Mouse (Mus musculus) left cerebral cortex, adult 11 months (tissue): ENCODE results near the gene Nav2.

Source experiments
- DNase-seq: peaks from one replicate; pipeline ENCODE4 v3.0.0; 2022; ENCODE audit warnings: low spot score

Gene Nav2

DNA sequence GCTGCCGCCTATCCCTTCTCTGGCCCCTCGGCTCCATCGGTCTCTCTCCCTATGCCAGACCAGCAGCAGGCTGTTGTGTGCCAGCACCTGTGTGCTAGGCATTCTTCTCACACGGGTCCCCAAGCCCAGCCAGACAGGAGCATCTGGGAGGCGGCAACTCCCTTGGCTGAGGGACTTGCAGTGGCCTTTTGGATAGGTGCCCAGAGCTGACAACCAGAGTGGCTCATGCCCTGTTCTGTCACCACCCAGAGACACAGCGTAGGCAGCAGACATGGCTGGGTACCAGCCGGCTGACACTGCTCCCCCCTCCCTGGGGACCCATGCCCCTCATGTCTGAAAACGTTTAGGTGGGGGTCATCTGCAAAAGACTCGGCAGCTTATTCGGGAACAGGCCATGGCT, 146.8 kb downstream of the Nav2 start:
- DNase-seq: no peak

DNA sequence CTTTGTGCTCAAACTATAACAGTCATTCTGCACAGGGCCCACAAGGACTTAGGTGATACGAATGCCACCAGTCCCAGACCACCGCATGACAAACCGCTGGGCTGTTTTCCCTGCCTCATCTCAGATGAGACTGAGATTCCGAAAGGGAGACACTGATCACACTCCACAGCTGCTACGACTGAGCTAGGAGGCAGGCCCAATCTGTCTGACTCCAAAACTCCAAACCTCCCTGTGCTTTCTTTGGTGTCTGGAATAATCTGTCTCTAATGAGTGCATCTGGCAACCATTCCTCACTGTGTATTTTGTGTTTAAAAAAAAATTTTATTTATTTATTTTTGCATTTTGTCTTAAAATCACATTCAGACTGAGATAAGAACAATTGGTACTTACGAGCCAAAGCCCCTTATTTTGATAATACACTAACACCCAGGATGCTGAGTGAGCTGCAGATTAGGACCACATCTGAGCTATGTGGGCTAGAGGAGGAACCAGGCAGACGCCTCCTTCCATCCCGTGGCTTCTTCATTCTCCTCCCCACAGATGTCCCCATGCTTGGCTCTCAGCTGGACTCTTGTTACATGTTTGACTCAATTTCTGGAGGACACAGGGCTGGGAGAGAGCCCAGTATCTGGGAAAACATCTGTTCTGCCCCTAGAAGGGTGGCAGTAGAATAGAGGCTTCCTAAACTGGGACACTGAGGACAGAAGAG, 149.9 kb downstream of the Nav2 start:
- DNase-seq: no peak

DNA sequence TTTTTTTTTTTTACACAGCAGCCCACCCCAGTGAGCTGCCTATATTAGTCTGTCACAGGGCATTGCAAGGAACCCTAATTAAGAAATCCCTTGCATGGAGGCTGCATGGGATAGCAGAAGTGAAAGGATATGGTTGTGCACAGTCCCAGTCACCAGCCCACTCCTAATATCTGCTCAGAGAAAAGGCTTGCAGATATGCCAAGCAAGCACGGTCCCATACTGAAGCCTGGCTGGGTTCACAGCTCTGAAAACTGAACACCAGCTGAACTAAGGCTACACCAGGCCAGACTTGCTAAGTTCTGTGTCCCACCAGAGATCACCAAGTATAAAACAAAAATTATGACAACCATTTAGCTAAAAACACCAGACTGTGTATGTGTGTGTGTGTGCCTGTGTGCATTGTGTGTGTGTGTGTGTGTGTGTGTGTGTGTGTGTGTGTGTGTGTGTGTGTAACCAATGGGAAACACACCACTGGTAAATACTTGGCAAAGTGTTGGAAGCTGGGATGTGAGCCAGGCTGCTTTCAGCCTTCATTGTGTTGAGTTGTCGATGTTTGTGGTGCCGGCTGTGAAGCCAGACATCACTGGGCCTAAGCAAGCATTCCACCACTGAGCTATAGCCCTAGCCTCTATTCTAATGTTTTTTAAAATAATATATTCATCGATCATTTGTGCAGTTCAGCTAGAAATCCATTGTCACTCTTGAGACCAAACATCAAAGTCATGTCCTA, 156.4 kb downstream of the Nav2 start:
- DNase-seq: no peak

DNA sequence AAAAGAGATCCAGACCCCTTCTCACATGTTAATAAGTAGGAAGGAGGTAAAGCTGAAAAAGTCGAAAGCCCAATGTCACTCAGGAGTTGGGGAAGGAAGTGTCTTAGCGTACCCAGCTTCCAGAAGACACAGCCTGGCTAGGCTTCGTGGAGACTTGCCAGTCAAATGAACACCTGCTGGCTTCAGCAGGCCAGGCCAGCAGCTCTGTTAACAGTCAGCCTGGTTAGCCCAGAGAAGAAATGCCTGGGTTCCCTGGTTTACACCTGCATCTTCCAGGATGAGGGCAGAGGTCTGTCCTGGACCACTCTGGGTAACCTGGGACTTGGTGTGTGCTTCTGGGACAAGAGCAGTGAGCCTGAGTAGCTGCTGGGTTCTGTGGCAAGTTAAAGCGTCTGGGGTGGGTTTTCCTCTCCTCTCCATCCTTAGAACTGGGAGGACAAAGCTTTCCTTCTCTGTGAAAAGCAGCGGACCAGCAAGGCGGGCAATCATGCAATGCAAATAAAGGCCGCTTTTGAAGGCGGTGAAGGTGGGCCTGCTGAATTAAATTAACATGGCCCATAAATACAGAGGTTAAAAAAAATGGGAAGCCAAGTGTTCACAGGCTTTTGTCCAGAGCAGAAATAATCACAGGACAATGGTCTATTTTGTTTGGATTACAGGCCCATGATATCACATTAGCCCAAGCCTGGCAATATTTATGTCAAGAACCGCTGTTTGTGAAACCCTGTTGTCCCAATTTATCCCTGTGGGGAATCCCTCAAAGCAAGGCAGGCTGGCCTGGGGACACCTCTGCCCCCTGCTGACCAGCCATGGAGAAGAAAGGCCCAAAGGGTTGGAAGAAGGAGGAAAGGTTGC, 157.3 kb downstream of the Nav2 start:
- DNase-seq: no peak

DNA sequence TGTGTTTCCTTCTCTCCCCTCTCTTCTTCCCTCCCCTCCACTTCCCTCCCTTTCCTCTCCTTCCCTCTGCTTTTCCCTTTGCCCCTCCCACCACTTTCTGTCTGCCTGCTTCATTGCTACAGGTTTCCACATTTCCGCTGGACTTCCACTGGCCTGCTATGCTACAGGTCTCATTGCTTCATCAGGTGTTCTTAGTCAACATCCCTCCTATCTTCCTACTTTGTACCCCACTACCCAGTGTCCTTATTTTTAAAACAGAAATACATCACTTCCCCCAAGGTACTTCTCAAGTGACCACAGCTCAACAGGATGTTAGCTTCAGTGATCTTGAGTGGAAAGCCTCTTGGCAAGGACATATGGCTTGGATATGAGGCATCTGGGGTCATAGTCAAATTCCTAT, 158.3 kb downstream of the Nav2 start:
- no peak for DNase-seq

DNA sequence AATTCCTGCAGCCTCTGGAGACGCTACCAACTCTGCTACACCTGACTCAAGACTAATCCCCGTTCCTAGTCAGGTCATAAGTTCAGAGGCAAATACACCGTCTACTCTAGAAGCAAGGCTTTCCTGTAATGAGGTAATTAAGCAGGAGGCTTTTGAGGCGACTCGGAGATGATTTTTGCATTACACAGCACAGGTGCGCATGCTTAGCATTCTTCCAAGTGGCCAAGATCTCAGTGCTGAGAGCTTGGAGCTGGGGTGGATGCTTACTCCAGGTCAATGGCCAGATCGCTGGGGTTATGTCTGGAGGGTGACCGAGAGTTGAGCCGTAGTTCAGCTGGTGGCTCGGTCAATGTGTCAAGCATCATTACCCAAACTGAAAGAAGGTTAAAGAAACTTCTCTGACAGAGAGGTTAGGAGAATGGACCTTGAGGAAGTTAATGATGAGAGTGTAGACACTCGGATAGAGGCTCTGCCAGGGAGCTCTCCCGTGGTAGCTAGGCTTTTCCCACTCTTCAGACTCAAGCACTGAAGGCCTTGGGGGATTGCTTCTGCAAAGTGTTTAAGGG, 161.0 kb downstream of the Nav2 start:
- no peak for DNase-seq

DNA sequence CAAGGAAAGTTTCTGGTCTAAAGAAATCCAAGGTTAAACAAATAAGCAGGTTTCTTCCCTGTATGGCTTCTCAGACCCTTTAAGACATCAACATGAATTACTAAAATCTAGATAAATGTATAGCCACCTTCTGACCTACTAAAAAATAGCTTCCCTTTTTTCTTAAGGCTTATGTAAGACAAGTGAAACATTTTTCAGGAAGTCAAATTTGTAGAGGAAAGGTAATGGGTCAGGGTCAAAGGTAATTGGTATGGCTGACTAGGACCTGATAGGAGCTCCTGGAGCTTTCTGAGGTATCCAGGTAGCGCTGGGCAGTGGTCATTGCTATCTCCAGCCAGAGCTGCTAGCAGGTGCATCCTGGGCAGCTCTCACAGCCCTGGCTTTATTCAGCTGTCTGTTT, 162.1 kb downstream of the Nav2 start:
- DNase-seq: no peak

DNA sequence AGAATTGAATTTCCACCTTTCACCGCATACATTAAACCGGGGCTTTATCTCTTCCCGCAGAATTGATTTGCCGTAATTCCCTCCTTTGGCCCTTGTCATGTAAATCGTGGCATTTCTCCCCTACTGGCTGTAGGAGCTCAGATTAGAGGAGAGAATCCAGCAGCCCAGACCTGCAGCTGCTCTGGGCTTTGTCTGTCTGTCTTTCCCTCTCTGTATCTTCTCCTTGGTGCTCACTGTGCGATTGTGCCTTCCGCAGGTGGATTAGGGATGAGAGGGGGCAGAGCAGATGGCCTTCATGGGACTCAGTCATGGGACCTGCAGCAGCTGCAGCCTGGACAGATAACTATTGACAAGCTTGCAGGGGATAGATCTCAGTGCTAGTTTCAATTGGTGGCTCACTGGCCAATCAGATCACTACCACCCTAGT, 162.6 kb downstream of the Nav2 start:
- no peak for DNase-seq

DNA sequence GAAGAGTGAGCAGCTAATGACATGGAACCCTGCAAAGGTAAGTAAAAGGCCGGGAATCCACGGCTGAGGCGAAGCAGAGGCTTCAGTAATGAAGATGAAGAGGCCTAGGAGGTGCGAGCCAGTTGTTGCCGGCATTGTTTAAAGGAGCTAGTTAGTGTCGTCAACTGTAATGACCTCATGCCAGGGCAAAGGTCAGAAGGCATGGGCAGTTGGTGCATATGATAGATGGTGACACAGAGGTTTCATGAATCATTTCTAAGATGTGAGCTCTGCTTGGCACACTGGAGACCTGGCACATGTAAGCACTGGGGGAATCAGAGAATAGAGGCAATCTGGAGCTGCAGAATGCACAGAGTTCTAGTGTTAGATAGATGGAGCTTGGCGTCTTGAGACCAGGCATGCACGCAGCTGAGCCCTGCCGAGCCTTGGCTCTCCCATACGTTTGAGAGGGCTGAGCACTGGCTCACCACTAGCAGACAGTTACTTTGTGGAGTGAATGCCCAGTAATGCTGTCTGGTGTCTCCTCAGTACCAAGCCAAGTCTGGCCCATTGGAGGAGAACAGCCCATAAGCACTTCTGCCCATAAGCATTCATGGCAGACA, 166.9 kb downstream of the Nav2 start:
- no peak for DNase-seq

DNA sequence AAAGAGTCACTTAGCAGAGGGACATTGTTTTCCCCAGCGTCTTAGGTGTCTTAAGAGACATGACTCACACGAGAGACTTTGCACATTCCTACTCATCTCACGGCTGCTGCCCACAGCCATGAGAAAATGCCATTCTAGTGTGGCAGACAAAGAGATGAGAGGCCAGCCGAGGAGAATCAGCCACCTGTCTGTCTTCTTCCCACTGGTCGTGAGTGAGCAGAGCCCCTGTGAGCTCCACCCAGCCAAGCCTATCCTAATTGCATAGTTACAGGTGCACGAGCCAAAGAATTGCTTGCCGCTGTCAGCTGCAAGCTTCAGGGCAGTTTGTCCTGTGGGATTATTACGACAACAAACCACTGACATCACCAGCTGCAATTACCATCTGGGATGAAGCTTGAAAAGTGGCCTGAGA, 167.8 kb downstream of the Nav2 start:
- DNase-seq: no peak

DNA sequence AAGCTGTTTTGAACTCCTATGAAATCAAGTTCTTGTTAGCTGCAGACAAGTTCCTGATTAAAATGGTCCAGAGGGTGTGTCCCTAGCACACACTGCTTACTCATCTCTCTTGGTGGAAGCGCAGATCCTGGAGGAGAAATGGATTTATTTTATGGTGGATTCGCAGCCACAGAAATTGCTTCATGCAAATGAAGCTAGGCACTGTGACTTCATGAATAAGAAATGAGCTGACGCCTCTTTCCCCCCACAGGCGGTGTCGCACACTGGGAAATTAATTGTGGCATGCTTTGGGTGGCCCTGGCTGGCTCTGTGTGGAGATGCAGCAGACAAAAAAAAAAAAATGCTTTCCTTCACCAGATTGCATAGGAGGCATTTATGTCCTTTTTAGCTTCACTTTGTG, 170.4 kb downstream of the Nav2 start:
- no peak for DNase-seq

DNA sequence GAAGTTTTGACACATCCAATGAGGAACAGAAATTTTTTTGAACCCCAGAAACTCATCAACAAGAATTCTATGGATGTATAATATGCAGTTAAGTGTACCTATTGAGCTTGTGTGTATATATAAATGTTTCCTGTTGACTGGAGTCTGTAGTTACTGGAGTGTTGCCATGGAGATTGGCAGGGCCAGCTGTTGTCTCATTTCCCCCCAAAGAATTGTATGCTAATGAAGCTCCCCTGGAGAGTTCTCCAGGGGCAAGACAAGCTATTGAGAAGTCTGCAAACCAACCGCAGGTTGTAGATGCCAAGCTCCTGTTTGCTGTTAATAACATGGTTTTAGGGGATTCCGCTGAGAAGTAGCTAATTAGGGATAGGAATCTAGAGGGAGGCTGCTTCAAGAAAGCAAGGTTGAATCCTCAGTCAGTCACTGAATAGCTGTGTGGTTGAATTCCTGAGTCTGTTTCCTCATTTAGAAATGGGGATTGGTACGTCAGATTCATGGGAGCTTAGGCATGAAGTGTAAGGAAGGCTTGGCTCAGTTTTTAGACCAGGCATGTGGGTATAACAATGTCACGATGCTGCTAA, 174.2 kb downstream of the Nav2 start:
- DNase-seq: no peak

DNA sequence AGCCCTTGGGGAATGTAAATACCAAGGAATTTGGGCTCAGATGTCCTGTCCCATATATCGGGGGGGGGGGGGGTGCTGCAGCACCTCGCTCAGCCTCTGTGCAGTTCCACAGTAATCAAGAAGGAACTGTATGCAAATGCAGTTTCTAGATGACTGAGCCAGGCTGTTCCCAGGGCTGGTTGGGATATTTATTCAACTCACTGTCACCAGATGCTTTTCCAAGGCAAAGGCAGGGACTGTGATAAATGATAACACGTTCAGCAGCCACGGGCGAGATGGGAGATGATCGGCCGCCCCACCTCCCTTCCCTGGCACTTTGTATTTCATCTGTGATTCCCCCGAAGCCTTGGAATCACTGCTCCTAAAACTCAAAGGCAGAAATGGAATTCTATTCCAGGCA, 176.3 kb downstream of the Nav2 start:
- DNase-seq: no peak

DNA sequence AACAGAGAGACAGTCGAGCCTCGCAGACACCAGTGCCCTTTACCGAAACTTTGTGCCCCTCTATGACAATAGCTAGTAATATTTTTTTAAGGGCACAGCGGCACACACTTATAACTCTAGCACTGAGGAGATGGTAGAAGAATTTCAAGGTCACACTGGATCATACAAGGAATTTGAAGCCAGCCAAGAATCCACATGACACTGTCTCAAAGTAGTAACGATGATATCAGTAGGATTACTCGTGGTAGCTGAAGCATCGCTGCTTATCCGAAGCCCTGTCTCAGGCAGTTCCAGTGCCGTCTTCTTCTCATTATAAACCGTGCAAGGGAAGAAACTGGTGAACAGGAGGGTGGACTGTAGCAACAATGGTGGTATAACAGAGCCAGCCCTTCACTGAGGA, 177.2 kb downstream of the Nav2 start:
- DNase-seq: no peak

DNA sequence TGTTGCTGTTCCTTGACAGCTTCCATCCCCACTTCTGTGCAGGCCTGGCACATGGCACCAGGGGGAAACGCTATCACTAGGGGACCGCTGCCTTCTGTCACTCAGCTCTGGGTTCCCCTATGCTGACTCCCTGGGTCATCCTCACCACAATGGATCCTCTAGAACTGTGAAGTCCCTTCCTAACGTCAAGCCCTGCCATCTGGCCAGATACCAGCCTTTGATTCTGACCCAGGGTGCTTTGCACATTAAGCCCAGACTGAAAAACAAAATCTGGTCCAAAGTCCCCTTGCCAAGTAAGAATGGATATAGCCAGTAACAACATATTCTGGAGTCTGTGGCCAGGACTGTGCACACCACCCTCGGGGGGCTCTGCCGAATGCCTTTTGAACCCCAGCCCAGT, 178.6 kb downstream of the Nav2 start:
- DNase-seq: no peak

DNA sequence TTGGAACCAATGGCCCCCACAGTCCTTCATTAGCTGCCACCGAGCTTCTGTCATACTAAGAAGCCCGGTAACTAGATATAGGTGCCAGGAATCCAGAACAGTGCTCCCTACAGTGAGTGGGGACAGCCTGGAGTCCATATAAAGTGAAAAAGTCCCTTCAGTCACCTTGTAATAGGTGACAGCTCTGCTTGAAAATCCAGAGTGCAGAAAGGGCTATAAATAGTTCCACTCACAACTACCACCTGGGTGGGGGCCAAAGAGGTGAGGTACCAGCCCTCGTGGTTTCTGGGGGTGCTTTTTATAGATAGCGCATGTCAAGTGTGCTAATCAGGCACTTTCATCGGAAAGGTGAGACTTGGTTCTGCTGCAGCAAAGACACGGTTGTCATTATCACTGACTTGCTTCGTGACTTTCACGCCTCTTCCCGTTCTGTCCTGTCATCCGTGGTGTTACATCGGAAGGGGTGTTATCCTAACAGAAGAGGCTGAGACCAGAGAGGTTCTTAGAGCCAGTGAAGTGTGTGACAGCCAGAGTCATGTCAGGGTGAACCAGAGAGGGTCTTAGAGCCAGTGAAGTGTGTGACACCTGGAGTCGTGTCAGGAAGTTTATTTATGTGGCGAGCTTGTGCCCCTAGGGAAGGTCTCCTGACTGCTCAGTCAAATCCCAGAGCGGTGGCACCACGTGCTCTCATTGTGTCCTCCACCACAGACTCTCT, 179.8 kb downstream of the Nav2 start:
- DNase-seq: no peak

DNA sequence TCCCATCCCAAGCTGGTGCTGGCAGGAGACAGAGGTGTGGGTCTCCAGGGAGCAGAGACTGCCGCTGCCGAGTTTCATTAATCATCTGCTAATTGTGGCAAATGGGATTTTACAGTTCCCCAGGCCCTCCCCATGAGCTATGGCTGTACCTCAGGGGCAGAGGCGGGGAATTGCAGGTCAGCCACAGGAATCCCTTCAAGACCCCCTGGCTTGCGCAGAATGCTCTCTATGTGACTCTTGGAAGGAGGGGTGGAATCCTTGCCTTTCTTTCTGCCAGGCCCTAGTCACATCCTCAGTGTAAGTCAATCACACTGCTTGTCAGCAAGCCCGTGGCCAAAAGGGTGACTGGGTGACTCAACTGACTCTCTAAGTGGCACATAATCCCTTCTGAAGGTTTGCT, 182.9 kb downstream of the Nav2 start:
- no peak for DNase-seq

DNA sequence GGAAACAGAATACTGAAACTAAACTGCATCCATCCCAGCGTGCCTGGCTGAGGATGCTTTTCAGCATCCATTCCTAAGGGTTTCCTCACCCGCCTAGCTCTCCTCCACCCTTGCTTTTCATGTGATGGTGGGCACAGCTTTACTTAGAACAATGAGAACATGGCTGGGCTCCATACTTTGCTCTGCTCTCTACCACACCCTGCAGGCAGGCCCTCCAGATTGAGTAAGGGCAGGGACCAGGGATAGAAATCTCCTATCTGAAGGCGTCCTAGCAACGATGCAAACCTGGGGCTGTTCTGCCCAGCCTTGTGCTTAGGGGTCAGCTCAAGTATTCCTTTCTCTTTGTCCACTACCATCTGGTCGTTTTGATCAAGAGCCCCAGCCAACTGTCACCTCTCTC, 183.4 kb downstream of the Nav2 start:
- DNase-seq: no peak

DNA sequence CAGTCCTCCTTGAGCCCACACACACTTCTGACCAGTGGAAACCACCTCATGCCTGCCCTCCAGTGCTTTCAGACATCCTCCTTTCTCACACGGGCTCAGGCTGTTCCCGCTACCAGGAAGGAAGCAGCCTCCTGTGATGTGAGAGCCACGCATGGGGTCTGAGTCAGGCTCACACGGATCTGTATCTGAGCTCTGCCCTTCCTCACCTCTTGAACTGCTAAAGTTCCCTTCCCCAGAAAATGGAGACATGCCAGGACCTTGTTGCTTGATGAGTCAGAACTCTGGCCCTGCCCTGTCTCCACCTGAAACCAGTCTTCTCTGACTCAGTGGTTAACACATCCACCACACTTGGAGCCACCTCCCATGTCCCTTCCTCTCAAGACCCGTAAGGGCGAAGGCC, 185.1 kb downstream of the Nav2 start:
- DNase-seq: no peak

DNA sequence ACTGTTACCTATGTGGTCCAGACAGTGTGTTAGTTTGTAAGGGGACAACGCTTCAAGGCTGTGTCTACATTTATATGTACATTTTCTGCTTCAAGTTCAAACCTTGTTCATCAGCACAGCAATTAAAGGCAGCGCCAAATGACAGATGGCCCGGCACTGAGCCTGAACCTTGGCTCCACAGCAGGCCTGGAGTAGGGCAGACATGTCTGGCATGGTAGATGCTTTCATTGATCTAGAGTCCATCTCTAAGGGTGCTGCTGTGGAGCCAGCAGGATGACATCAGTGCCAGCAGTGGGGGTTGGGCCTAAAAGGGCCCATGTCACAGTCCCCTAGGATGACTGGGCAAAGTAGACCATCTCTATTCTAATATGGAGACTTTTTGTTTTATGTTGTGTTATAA, 186.0 kb downstream of the Nav2 start:
- no peak for DNase-seq

DNA sequence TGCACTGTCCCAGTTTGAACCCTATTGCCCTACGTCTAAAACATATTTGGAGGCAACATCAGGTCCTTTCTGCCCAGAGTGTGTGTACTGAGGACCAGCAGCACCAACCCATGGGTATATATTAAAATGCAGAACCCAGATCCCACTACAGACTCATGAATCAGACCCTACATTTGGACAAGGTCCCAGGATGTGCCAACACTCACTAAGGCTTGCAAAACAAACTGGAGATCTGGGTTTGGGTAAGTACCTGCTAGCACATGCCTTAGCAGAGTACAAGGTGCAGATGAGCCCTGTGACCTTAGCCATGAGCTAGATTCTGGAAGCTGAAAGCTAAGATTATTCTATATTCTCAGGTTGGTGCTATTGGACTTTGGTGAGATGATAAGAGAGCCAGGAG, 192.8 kb downstream of the Nav2 start:
- DNase-seq: no peak
